Mouse (Mus musculus): ENCODE data around the gene Klhdc8b. TPM values are rescaled to one million over a fixed set of nuclear protein-coding genes. Genes with fewer than 3 reads are reported as not detected.

The Klhdc8b gene
- polyA plus RNA-seq, 1 experiment from 2014 or later: 14.8 TPM

GRCm38 (mm10) chr9:108411381-108411942 lies 49.9 kb downstream of the Klhdc8b start:
- Histone ChIP-seq H3K4me3 (ENCODE audit: low read depth, low read length) (no peak overlapping the region), H3K9ac (ENCODE audit: low read depth, low read length) (no peak overlapping the region), H3K4me2 (ENCODE audit: low read depth, low read length) (no peak overlapping the region), H3K4me1 (ENCODE audit: control insufficient read depth, low read depth, low read length) (no peaks in the 10 kb centered on the region), H3K27me3 (ENCODE audit: control insufficient read depth, insufficient read depth, low read depth, low read length) (no peaks in the 10 kb centered on the region), H3K9me3 (replicated peaks; ENCODE audit: control insufficient read depth, low read length) (no peaks in the 10 kb centered on the region), H3K36me3 (ENCODE audit: control insufficient read depth, insufficient read depth) (no peaks in the 10 kb centered on the region), H3K27ac (ENCODE audit: low read length) (no peak overlapping the region)
- WGBS (ENCODE audit: insufficient replicate concordance): 65% methylated on average over 9 of the region's 9 CpGs
- no peak for ATAC-seq (ENCODE audit: low read depth)

- no peak overlapping the region for H3K4me2 ChIP-seq (ENCODE audit: low read depth, low read length)
- H3K36me3 ChIP-seq (ENCODE audit: control insufficient read depth, insufficient read depth): no peaks in the 10 kb centered on the region
- H3K27ac ChIP-seq (ENCODE audit: low read length): no peak overlapping the region
- H3K4me1 ChIP-seq (ENCODE audit: control insufficient read depth, low read depth, low read length): no peaks in the 10 kb centered on the region
- 75% methylated on average over 4 of the region's 4 CpGs for WGBS (ENCODE audit: insufficient replicate concordance)
- no peaks in the 10 kb centered on the region for H3K9me3 ChIP-seq (replicated peaks; ENCODE audit: control insufficient read depth, low read length)
- no peak overlapping the region for H3K4me3 ChIP-seq (ENCODE audit: low read depth, low read length)
- no peaks in the 10 kb centered on the region for H3K27me3 ChIP-seq (ENCODE audit: control insufficient read depth, insufficient read depth, low read depth, low read length)
- H3K9ac ChIP-seq (ENCODE audit: low read depth, low read length): no peak overlapping the region
- no peak for ATAC-seq (ENCODE audit: low read depth)
Observed at GRCm38 (mm10) chr9:108409535-108409934, 51.8 kb downstream of the Klhdc8b start.

GRCm38 (mm10) chr9:108404451-108404850 lies 56.9 kb downstream of the Klhdc8b start:
- no peak overlapping the region for H3K27ac ChIP-seq (ENCODE audit: low read length)
- H3K9ac ChIP-seq (ENCODE audit: low read depth, low read length): no peak overlapping the region
- no peaks in the 10 kb centered on the region for H3K4me1 ChIP-seq (ENCODE audit: control insufficient read depth, low read depth, low read length)
- H3K27me3 ChIP-seq (ENCODE audit: control insufficient read depth, insufficient read depth, low read depth, low read length): no peaks in the 10 kb centered on the region
- H3K36me3 ChIP-seq (ENCODE audit: control insufficient read depth, insufficient read depth): no peaks in the 10 kb centered on the region
- ATAC-seq (ENCODE audit: low read depth): no peak
- no peak overlapping the region for H3K4me3 ChIP-seq (ENCODE audit: low read depth, low read length)
- H3K9me3 ChIP-seq (replicated peaks; ENCODE audit: control insufficient read depth, low read length): no peaks in the 10 kb centered on the region
- H3K4me2 ChIP-seq (ENCODE audit: low read depth, low read length): no peak overlapping the region
- WGBS (ENCODE audit: insufficient replicate concordance): 38% methylated on average over 8 of the region's 8 CpGs

- no peak overlapping the region for H3K4me3 ChIP-seq (ENCODE audit: low read depth, low read length)
- WGBS (ENCODE audit: insufficient replicate concordance): 65% methylated on average over 4 of the region's 4 CpGs
- H3K36me3 ChIP-seq (ENCODE audit: control insufficient read depth, insufficient read depth): no peaks in the 10 kb centered on the region
- no peak overlapping the region for H3K27ac ChIP-seq (ENCODE audit: low read length)
- no peaks in the 10 kb centered on the region for H3K9me3 ChIP-seq (replicated peaks; ENCODE audit: control insufficient read depth, low read length)
- H3K4me2 ChIP-seq (ENCODE audit: low read depth, low read length): no peak overlapping the region
- no peaks in the 10 kb centered on the region for H3K4me1 ChIP-seq (ENCODE audit: control insufficient read depth, low read depth, low read length)
- no peak overlapping the region for H3K9ac ChIP-seq (ENCODE audit: low read depth, low read length)
- ATAC-seq (ENCODE audit: low read depth): no peak
- H3K27me3 ChIP-seq (ENCODE audit: control insufficient read depth, insufficient read depth, low read depth, low read length): no peaks in the 10 kb centered on the region
Observed at GRCm38 (mm10) chr9:108403081-108403480, 58.3 kb downstream of the Klhdc8b start.

- 59% methylated on average over 7 of the region's 7 CpGs for WGBS (ENCODE audit: insufficient replicate concordance)
- no peaks in the 10 kb centered on the region for H3K4me1 ChIP-seq (ENCODE audit: control insufficient read depth, low read depth, low read length)
- H3K27ac ChIP-seq (ENCODE audit: low read length): no peak overlapping the region
Observed at GRCm38 (mm10) chr9:108401186-108401960, 60.0 kb downstream of the Klhdc8b start.

GRCm38 (mm10) chr9:108398324-108398723 lies 63.1 kb downstream of the Klhdc8b start:
- no peak overlapping the region for H3K4me2 ChIP-seq (ENCODE audit: low read depth, low read length)
- 84% methylated on average over 3 of the region's 3 CpGs for WGBS (ENCODE audit: insufficient replicate concordance)
- no peak overlapping the region for H3K4me3 ChIP-seq (ENCODE audit: low read depth, low read length)
- no peaks in the 10 kb centered on the region for H3K27me3 ChIP-seq (ENCODE audit: control insufficient read depth, insufficient read depth, low read depth, low read length)
- no peak for ATAC-seq (ENCODE audit: low read depth)
- no peaks in the 10 kb centered on the region for H3K36me3 ChIP-seq (ENCODE audit: control insufficient read depth, insufficient read depth)
- H3K27ac ChIP-seq (ENCODE audit: low read length): no peak overlapping the region
- no peak overlapping the region for H3K9ac ChIP-seq (ENCODE audit: low read depth, low read length)
- no peaks in the 10 kb centered on the region for H3K9me3 ChIP-seq (replicated peaks; ENCODE audit: control insufficient read depth, low read length)
- H3K4me1 ChIP-seq (ENCODE audit: control insufficient read depth, low read depth, low read length): no peaks in the 10 kb centered on the region

More at GRCm38 (mm10) chr9:108401186-108401960, 60.0 kb downstream of the Klhdc8b start:
- ATAC-seq (ENCODE audit: low read depth): no peak
- Histone ChIP-seq H3K36me3 (ENCODE audit: control insufficient read depth, insufficient read depth) (no peaks in the 10 kb centered on the region), H3K4me2 (ENCODE audit: low read depth, low read length) (no peak overlapping the region), H3K9ac (ENCODE audit: low read depth, low read length) (no peak overlapping the region), H3K9me3 (replicated peaks; ENCODE audit: control insufficient read depth, low read length) (no peaks in the 10 kb centered on the region), H3K4me3 (ENCODE audit: low read depth, low read length) (no peak overlapping the region), H3K27me3 (ENCODE audit: control insufficient read depth, insufficient read depth, low read depth, low read length) (no peaks in the 10 kb centered on the region)

Other genes with a start within 250 kb of the Klhdc8b start
- gene Dag1, start 197.6 kb downstream of the Klhdc8b start, polyA plus RNA-seq (2015; fragmentation: Nextera tagmentation; extraction: Ambion mirVana): 17.0 and 20.4 TPM in 2 replicates
- gene Nicn1, start 171.2 kb downstream of the Klhdc8b start, polyA plus RNA-seq (2015; fragmentation: Nextera tagmentation; extraction: Ambion mirVana): 7.4 and 7.6 TPM in 2 replicates
- gene Amt, start 164.7 kb downstream of the Klhdc8b start, polyA plus RNA-seq (2015; fragmentation: Nextera tagmentation; extraction: Ambion mirVana): 14.4 and 15.0 TPM in 2 replicates
- gene Rhoa, start 155.5 kb downstream of the Klhdc8b start, polyA plus RNA-seq (2015; fragmentation: Nextera tagmentation; extraction: Ambion mirVana): 190 and 213 TPM in 2 replicates
- 14.9 and 15.2 TPM in 2 replicates for gene Tcta, start 155.4 kb downstream of the Klhdc8b start, polyA plus RNA-seq (2015; fragmentation: Nextera tagmentation; extraction: Ambion mirVana)
- 5,943 and 6,062 TPM in 2 replicates for gene Gpx1, start 122.7 kb downstream of the Klhdc8b start, polyA plus RNA-seq (2015; fragmentation: Nextera tagmentation; extraction: Ambion mirVana)
- gene Usp4, start 113.7 kb downstream of the Klhdc8b start, polyA plus RNA-seq (2015; fragmentation: Nextera tagmentation; extraction: Ambion mirVana): 61.7 and 68.8 TPM in 2 replicates
- 0.60 and 0.70 TPM in 2 replicates for gene 1700102P08Rik, start 68.8 kb downstream of the Klhdc8b start, polyA plus RNA-seq (2015; fragmentation: Nextera tagmentation; extraction: Ambion mirVana)
- 0.08 and 0.15 TPM in 2 replicates for gene Ccdc36, start 33.1 kb downstream of the Klhdc8b start, polyA plus RNA-seq (2015; fragmentation: Nextera tagmentation; extraction: Ambion mirVana)
- not detected in 2 replicates for gene BC048562, start 25.1 kb downstream of the Klhdc8b start, polyA plus RNA-seq (2015; fragmentation: Nextera tagmentation; extraction: Ambion mirVana)
- gene Ccdc71, start 1.1 kb downstream of the Klhdc8b start, polyA plus RNA-seq (2015; fragmentation: Nextera tagmentation; extraction: Ambion mirVana): 17.4 and 19.8 TPM in 2 replicates
- gene Lamb2, start 18.2 kb upstream of the Klhdc8b start, polyA plus RNA-seq (2015; fragmentation: Nextera tagmentation; extraction: Ambion mirVana): 9.7 and 10.7 TPM in 2 replicates
- 25.7 and 28.6 TPM in 2 replicates for gene Usp19, start 29.0 kb upstream of the Klhdc8b start, polyA plus RNA-seq (2015; fragmentation: Nextera tagmentation; extraction: Ambion mirVana)
- 47.0 and 51.4 TPM in 2 replicates for gene Qars, start 46.1 kb upstream of the Klhdc8b start, polyA plus RNA-seq (2015; fragmentation: Nextera tagmentation; extraction: Ambion mirVana)
- 42.7 and 44.2 TPM in 2 replicates for gene Qrich1, start 55.2 kb upstream of the Klhdc8b start, polyA plus RNA-seq (2015; fragmentation: Nextera tagmentation; extraction: Ambion mirVana)
- 80.0 and 86.8 TPM in 2 replicates for gene Impdh2, start 98.7 kb upstream of the Klhdc8b start, polyA plus RNA-seq (2015; fragmentation: Nextera tagmentation; extraction: Ambion mirVana)
- 21.6 and 21.9 TPM in 2 replicates for gene Ndufaf3, start 105.9 kb upstream of the Klhdc8b start, polyA plus RNA-seq (2015; fragmentation: Nextera tagmentation; extraction: Ambion mirVana)
- 27.3 and 30.0 TPM in 2 replicates for gene Dalrd3, start 108.3 kb upstream of the Klhdc8b start, polyA plus RNA-seq (2015; fragmentation: Nextera tagmentation; extraction: Ambion mirVana)
- gene Wdr6, start 117.2 kb upstream of the Klhdc8b start, polyA plus RNA-seq (2015; fragmentation: Nextera tagmentation; extraction: Ambion mirVana): 10.0 and 12.2 TPM in 2 replicates
- gene P4htm, start 136.1 kb upstream of the Klhdc8b start, polyA plus RNA-seq (2015; fragmentation: Nextera tagmentation; extraction: Ambion mirVana): 0.48 and 0.70 TPM in 2 replicates
- gene Arih2, start 187.8 kb upstream of the Klhdc8b start, polyA plus RNA-seq (2015; fragmentation: Nextera tagmentation; extraction: Ambion mirVana): 30.4 and 31.6 TPM in 2 replicates
- gene Slc25a20, start 200.5 kb upstream of the Klhdc8b start, polyA plus RNA-seq (2015; fragmentation: Nextera tagmentation; extraction: Ambion mirVana): 28.9 and 30.9 TPM in 2 replicates
- 6.6 and 8.8 TPM in 2 replicates for gene Prkar2a, start 227.7 kb upstream of the Klhdc8b start, polyA plus RNA-seq (2015; fragmentation: Nextera tagmentation; extraction: Ambion mirVana)